Mouse (Mus musculus) lung, postnatal 0 days (tissue): Measurements from ENCODE around the gene Trak2. TPM values are rescaled to one million over a fixed set of nuclear protein-coding genes. Genes with fewer than 3 reads are reported as not detected.
"Not testable (repeated sequence)": the region's sequence is repeated elsewhere in the genome, so short reads cannot be mapped to it uniquely, and the experiment has no call there.

Experiments
- ATAC-seq: fragments of 200-750 bp; cut with Nextera tagmentation; 2 replicates; pipeline ENCODE4 v1.8.0; 2017; ENCODE audit warnings: moderate library complexity
- DNase-seq: peaks from one replicate; pipeline ENCODE4 v3.0.0-alpha.2; 2016; ENCODE audit warnings: low spot score
- H3K27ac ChIP-seq: fragments of 300-500 bp; sonication (generic); 2 replicates; pipeline ENCODE4 v1.5.1; 2014; ENCODE audit warnings: antibody characterized with exemption, mild to moderate bottlenecking, low read length, mixed read lengths
- H3K27me3 ChIP-seq: fragments of 300-500 bp; sonication (generic); replicated peaks from 2 replicates; pipeline ENCODE4 v1.6.1; 2014; ENCODE audit warnings: low read length, mixed read lengths; ENCODE audit not compliant: insufficient read depth
- H3K36me3 ChIP-seq: fragments of 300-500 bp; sonication (generic); 2 replicates; pipeline ENCODE4 v1.6.1; 2014; ENCODE audit warnings: low read length, mixed read lengths; ENCODE audit not compliant: insufficient read depth
- H3K4me1 ChIP-seq: fragments of 300-500 bp; sonication (generic); 2 replicates; pipeline ENCODE4 v1.6.1; 2014; ENCODE audit warnings: antibody characterized with exemption, low read depth, low read length, mixed read lengths; ENCODE audit not compliant: insufficient read depth
- H3K4me2 ChIP-seq: fragments of 300-500 bp; sonication (generic); replicated peaks from 2 replicates; pipeline ENCODE4 v1.6.1; 2014; ENCODE audit warnings: low read depth, mild to moderate bottlenecking, low read length, moderate library complexity, mixed read lengths
- H3K4me3 ChIP-seq: fragments of 300-500 bp; sonication (generic); 2 replicates; pipeline ENCODE4 v1.5.1; 2014; ENCODE audit warnings: low read depth, low read length
- H3K9ac ChIP-seq: fragments of 300-500 bp; sonication (generic); replicated peaks from 2 replicates; pipeline ENCODE4 v1.6.1; 2014; ENCODE audit warnings: low read depth, mild to moderate bottlenecking
- H3K9me3 ChIP-seq: fragments of 300-500 bp; sonication (generic); 2 replicates; pipeline ENCODE4 v1.6.1; 2016; ENCODE audit warnings: low read length, mixed read lengths
- CTCF ChIP-seq: IDR thresholded peaks from 2 replicates; pipeline ENCODE4 v1.5.1; 2016; ENCODE audit warnings: antibody characterized with exemption, mild to moderate bottlenecking
- EP300 ChIP-seq: IDR thresholded peaks from 2 replicates; pipeline ENCODE4 v1.6.1; 2016; ENCODE audit warnings: antibody characterized with exemption, mild to moderate bottlenecking, control low read depth
- WGBS: fragments of 180-500 bp; shearing (Covaris S2); extraction: QIAGEN DNeasy Blood & Tissue Kit; methylation state at CpG from one replicate; pipeline ENCODE4 v1.1.7; 2014; 5-methylcytosine and 5-hydroxymethylcytosine counted together
- polyA plus RNA-seq: library from polyadenylated mRNA; unstranded; fragments of >200 nt; fragmentation: Nextera tagmentation; extraction: Ambion mirVana; gene quantifications from 2 replicates; pipeline ENCODE4 v1.2.1, GENCODE M21; 2015

Gene Trak2
- polyA plus RNA-seq, 1 experiment from 2014 or later = 10.1 TPM

DNA sequence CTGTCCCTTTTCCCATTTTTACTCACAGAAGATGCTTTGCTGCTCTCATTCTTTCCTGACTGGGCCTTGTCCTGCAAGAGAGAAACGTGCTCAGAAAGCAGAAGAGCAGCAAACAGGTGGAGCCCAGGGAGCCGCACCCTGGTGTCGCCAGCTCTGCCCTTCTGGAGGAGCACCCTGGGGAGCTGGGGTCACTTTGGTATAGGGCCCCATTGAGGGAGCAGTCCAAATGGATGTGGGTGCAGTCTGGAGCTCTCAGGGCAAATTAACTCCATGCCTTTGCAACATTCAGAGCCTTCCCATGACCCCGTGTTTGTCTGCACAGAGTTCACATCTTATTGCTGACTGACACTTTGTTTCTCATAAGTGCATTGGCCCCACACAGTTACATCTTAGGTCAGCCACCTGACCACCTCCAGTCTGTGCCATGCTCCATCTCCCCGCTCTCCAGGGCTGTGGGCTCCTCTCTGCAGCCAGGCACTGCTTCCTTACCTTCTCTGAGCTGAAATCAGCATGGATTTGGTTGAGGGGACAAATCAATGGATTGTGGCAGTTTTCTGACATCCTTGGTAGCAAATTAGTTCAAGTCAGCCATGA, 82.4 kb downstream of the Trak2 start:
- not testable (repeated sequence) for H3K9ac ChIP-seq, DNase-seq, ATAC-seq, H3K27ac ChIP-seq, H3K36me3 ChIP-seq, H3K27me3 ChIP-seq, H3K4me1 ChIP-seq, H3K4me2 ChIP-seq, H3K4me3 ChIP-seq, H3K9me3 ChIP-seq
- WGBS = 70% methylated on average over 4 of the region's 5 CpGs

DNA sequence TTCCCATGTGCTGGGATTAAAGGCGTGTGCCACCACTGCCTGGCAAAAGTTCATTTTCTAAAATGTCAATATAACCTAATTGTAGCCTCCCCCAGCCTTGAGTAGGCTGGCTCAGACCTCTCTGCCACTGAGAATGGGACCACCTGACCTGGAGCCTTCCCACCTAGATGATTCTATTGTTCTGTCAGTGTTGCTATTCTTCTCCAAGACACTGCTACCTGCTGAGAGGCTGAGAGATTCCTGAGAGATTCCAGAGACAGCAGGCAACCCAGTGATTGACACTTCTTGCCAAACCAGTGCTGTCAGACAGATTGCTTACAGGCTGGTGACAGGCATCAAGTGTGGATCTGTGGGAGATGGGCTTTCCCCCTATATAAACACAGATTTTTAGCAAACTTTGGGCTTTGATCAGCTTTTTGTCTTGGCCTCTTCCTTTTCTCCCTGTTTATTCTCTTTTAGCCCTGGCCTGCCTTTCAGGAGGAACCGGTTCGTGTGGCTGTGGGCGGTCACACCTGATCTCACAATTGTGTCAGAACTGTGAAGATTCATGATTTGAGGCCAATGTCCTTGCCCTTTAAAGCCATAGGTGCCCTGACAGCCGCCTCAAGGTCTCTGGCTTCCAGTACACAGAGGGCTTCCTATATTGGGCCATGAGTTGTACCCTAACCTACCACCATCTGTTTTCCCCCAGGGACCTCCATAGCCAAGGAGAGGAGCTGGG, 83.2 kb downstream of the Trak2 start:
- no peak overlapping the region for H3K9ac ChIP-seq
- H3K27ac ChIP-seq = no peak overlapping the region
- H3K4me3 ChIP-seq = no peak overlapping the region
- DNase-seq = peak; percentile 8
- TF ChIP-seq EP300 (no peak), CTCF (no peak)
- 48% methylated on average over 5 of the region's 5 CpGs for WGBS
- H3K4me2 ChIP-seq = no peak overlapping the region
- no peaks in the 10 kb centered on the region for H3K27me3 ChIP-seq
- H3K4me1 ChIP-seq = no peaks in the 10 kb centered on the region
- H3K9me3 ChIP-seq = no peaks in the 10 kb centered on the region
- H3K36me3 ChIP-seq = no peaks in the 10 kb centered on the region
- no peak for ATAC-seq

DNA sequence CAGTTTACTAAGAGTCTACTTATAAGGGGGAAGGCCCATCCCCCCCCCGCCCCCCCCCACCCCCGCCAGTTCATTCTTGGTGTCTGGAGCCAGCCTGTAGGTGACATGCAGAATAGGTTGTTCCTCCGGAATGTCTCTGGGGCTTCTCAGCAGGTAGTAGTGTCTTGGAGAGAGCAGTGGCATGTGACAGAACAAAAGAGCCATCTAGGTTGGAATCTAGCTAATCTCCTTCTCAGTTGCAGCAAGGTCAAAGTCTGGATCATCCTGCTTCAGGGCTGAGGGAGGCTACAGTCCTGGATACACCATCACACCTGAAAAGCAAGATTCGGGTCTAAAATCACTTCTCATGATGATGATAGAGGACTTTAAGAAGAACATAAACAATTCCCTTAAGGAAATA, 87.6 kb downstream of the Trak2 start:
- no peak overlapping the region for H3K9ac ChIP-seq
- H3K36me3 ChIP-seq = no peaks in the 10 kb centered on the region
- no peaks in the 10 kb centered on the region for H3K9me3 ChIP-seq
- ATAC-seq (no peak), DNase-seq (no peak)
- no peak overlapping the region for H3K4me2 ChIP-seq
- H3K4me3 ChIP-seq = no peak overlapping the region
- 84% methylated on average over 4 of the region's 4 CpGs for WGBS
- no peak for TF ChIP-seq EP300
- no peak for TF ChIP-seq CTCF
- H3K27ac ChIP-seq = no peak overlapping the region
- no peaks in the 10 kb centered on the region for H3K4me1 ChIP-seq
- no peaks in the 10 kb centered on the region for H3K27me3 ChIP-seq

DNA sequence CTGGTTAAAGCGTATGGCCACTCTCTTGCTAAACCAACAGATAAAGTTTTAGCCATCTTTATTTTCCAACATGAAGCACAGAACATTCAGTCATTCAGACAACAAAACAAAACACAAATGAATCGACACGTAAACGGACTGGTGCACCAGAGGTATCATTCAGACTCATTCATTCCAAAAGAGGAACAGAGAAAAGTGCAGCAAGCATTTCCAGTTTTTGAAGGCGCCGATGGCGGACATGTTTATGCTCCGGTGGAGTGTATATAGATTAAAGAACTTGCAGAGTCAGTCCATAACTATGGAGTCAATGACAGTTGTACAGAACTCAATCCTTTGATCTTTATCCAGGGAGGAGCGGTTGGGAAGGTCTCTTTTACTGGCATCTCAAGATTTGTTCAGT, 90.0 kb downstream of the Trak2 start:
- H3K27ac ChIP-seq, H3K4me3 ChIP-seq, H3K9ac ChIP-seq, H3K4me1 ChIP-seq, DNase-seq, H3K27me3 ChIP-seq, H3K36me3 ChIP-seq, H3K9me3 ChIP-seq, H3K4me2 ChIP-seq, ATAC-seq: not testable (repeated sequence)
- WGBS = 91% methylated on average over 9 of the region's 9 CpGs

DNA sequence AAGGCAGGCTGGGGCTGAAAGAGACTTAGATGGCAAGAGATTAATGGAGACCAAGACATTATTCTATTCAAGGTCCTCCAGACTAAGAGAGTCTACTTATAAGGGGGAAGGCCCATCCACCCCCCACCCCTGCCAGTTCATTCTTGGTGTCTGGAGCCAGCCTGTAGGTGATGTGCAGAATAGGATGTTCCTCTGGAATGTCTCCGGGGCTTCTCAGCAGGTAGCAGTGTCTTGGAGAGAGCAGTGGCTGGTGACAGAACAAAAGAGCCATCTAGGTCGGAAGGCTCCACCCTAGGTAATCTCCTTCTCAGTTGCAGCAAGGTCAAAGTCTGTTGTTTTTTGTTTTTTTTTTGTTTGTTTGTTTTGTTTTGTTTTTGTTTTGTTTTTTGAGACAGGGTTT, 93.9 kb downstream of the Trak2 start:
- H3K36me3 ChIP-seq, H3K9me3 ChIP-seq, H3K27ac ChIP-seq, ATAC-seq, H3K27me3 ChIP-seq, H3K9ac ChIP-seq, DNase-seq, H3K4me3 ChIP-seq, H3K4me1 ChIP-seq, H3K4me2 ChIP-seq: not testable (repeated sequence)
- 97% methylated on average over 2 of the region's 2 CpGs for WGBS

DNA sequence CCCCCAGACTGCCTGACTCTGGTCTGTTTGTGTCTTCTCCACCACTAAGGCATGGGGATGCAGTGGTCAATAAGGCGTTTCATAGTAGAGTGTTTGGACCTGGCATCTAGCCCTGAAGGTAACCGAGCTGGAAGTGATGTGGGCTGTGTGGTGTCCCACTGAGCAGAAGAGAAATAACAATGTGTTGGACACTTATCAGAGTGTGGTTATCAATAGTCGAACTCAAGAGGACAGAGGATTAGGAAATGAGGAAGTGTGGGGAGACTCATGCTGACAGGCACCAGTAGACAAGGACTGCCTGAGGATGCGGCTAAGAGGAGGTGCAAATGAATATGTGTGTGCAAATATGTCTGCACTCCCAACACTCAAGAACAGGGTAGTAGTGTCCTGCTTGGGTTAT, 96.7 kb downstream of the Trak2 start:
- not testable (repeated sequence) for DNase-seq, H3K27ac ChIP-seq, H3K9ac ChIP-seq, ATAC-seq, H3K4me3 ChIP-seq, H3K27me3 ChIP-seq, H3K4me2 ChIP-seq, H3K9me3 ChIP-seq, H3K4me1 ChIP-seq, H3K36me3 ChIP-seq
- WGBS = 71% methylated on average over 4 of the region's 4 CpGs

DNA sequence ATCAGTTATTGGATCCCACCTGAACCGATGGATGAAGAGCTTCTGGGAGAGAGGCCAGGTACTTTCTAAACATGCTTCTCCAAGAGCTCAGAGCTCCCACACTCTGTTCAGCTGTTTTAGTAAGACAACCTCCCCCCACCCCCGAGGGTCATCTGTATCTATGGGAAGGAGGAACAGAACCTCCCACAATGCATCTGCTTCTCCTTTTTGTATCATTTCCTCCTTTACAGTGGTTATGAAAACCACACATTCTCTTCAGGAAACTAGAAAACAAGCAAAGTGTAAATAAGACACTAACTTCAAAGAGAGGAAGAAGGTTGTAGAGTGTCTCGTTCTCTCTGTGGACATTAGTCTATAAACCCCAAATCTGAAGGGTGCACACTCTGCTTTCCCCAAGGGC, 112.6 kb downstream of the Trak2 start:
- H3K27ac ChIP-seq, H3K9me3 ChIP-seq, ATAC-seq, H3K27me3 ChIP-seq, H3K9ac ChIP-seq, H3K4me3 ChIP-seq, H3K4me2 ChIP-seq, H3K36me3 ChIP-seq, DNase-seq, H3K4me1 ChIP-seq: not testable (repeated sequence)
- 41% methylated on average over 3 of the region's 3 CpGs for WGBS

DNA sequence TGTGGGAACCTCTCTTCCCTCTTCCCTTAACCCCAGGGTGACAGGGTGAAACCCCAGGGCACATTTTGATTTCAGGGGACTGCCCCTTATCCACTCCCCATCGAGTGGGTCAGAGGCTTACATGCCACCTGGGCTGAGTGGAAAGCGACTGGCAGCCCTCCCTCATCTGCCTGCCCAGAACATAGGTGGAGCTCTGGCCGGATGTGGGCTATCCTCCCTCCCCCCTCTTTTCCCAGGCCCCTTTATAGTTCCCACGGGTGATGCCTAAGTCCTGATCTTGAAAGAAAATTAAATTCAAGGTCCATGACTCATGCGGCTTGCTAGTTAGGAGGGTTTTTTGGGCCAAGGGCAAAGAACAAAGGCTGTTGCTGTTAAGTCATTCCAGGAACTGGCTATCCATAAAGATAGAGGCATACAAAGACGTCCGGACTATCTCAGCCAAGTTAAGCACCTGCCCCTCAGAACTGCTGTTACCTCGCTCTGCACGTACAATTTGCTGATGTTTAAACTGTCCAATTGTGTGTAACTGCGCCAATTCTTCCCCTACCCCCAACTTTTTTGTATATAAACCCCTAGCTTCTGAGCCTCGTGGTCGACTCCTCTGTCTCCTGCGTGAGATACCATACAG, 113.4 kb downstream of the Trak2 start:
- not testable (repeated sequence) for H3K27ac ChIP-seq, H3K4me3 ChIP-seq, H3K9ac ChIP-seq, H3K27me3 ChIP-seq, H3K4me1 ChIP-seq, H3K9me3 ChIP-seq, H3K36me3 ChIP-seq
- DNase-seq (peak; percentile 56), ATAC-seq (peak; percentile 91)
- WGBS = 42% methylated on average over 13 of the region's 13 CpGs
- H3K4me2 ChIP-seq = peak overlapping the region; percentile 33

DNA sequence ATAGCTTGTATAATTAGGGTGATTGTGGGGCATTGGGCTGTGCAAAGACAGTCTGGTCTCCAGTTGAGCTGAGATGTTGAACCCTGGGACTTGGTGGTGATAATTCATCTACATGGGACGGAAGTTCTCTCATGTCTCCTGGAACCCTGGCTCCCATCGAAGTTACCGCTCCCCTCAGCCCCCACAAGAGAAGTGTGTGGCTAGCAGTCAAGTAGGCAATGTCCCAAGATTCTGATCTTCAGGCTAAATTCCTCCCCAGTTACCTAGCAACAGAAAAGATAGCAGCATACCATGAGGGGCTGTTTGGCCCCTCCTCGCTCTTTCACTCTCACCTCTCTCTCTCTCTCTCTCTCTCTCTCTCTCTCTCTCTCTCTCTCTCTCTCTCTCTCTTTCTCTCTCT, 114.1 kb downstream of the Trak2 start:
- H3K4me1 ChIP-seq, H3K36me3 ChIP-seq, H3K27ac ChIP-seq, H3K4me3 ChIP-seq, H3K9ac ChIP-seq, H3K27me3 ChIP-seq, H3K9me3 ChIP-seq: not testable (repeated sequence)
- DNase-seq (peak; percentile 36), ATAC-seq (peak; percentile 75)
- H3K4me2 ChIP-seq = 0 out of 2 replicates have a peak overlapping the region, but pooled peaks have one; percentile 33
- 25% methylated on average over 4 of the region's 4 CpGs for WGBS
